Mouse (Mus musculus): ENCODE results near the gene Tgfbr1.

DNA sequence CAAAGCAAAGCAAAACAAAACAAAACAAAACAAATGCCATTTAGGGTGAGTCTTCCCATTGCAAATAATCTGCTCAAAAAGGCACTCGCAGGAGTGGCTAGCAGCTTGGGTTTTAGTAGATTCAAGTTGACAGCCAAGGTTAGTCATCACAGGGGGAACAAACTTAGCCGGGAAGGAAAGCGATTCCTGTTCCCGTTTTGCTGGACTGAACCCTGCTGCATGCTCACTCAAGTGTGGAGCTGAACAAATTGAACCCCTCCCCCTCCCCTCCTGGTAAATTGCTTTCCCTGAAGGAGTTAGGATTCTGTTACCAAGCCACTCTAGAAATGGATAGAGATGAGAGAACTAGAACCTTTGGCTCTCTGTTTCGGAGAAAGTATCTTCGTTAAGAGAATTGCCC is 3.3 kb upstream of the Tgfbr1 start:
- TF ChIP-seq CEBPB (IDR thresholded peaks at IDR 0.05; ENCODE audit: low read depth), result no peak
- no peak for TF ChIP-seq CTCF (IDR thresholded peaks at IDR 0.05; ENCODE audit: control insufficient read depth, insufficient read depth, insufficient read length)
- TF ChIP-seq MYOG (IDR thresholded peaks at IDR 0.05; ENCODE audit: control insufficient read depth, extremely low read depth, insufficient read length), result no peak
